Mouse (Mus musculus): ENCODE measurements around the gene Vmn1r49.
"Not testable (repeated sequence)": the region's sequence is repeated elsewhere in the genome, so short reads cannot be mapped to it uniquely, and the experiment has no call there.

DNA sequence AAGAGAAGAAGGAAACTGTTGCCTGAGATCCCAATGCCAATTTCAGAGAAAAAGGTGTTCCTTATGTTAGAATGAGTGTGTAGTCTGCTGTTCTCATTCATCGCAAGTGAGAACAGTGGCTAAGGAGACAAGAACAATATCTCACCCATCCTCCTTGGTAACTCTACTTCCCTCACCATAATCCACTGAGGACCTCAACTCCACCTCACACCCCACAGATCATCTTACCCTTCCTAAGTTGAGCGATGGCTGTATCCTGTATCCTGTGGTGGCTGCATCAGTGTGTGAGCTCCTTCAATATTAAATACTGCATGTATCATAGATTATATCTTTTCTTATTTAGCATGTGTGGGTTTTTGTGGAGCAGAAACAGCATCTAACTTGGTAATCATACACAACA is 41.6 kb downstream of the Vmn1r49 start, which contains the start of gene Vmn1r48:
- TF ChIP-seq CTCF (IDR thresholded peaks at IDR 0.05; ENCODE audit: control insufficient read depth, insufficient read depth, insufficient replicate concordance, low read depth, low read length); POLR2A (IDR thresholded peaks at IDR 0.05; ENCODE audit: control insufficient read depth, low read depth, low read length): not testable (repeated sequence)
